Mouse (Mus musculus): Measurements from ENCODE around the gene Arfgef3. TPM values are rescaled to one million over a fixed set of nuclear protein-coding genes. Genes with fewer than 3 reads are reported as not detected.
"Not testable (repeated sequence)": the region's sequence is repeated elsewhere in the genome, so short reads cannot be mapped to it uniquely, and the experiment has no call there.

Arfgef3 gene
- polyA plus RNA-seq, 1 experiment from 2014 or later, result 0.41 TPM

DNA sequence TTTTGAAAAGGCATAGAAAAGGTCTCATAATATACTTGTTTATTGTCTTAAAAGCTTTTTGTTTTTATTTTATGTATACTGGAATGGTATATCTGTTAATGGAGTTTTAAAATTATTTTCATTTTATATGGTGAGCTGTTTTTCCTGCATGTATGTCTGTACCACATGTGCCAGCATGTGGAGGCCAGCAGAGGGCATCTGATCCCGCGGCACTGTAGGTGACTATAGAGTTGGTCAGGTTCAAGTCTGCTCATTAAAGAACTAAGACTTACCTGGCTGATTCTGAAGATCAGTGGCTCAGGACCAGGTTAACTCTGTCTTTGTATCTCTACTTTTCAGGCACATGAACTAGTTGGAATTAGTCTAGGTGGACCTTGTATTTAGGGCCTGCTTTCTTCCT is 171.2 kb downstream of the Arfgef3 start:
- WGBS, result 51% methylated on average over 2 of the region's 2 CpGs
- H3K9me3 ChIP-seq, result no peaks in the 10 kb centered on the region
- H3K27me3 ChIP-seq (replicated peaks), result no peaks in the 10 kb centered on the region
- H3K4me1 ChIP-seq, result no peaks in the 10 kb centered on the region
- H3K4me2 ChIP-seq, result no peak overlapping the region
- H3K36me3 ChIP-seq, result no peaks in the 10 kb centered on the region
- ATAC-seq (ENCODE audit: extremely low read depth, insufficient number of reproducible peaks, low FRiP score, low TSS enrichment), result no peak
- no peak overlapping the region for H3K9ac ChIP-seq
- H3K4me3 ChIP-seq, result no peak overlapping the region
- no peak overlapping the region for H3K27ac ChIP-seq (replicated peaks)

DNA sequence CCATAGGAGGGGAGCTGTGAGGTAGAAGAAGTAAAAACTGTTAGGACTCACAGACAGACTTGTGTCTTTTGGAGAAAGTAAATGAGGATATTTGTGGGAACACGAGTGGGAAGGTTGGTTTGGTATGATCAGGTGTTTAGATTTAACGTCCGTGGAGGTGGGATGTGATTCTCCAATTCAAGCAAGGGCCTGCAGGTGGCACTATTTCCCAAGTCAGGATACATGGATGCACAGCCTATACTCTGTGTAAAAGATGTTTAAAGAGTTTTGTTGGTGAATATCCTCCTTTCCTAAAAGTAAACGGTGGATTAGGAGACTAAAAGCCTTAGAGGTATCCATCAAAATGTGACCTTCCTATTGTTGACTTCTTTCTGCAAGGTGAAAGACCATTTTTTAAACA is 180.8 kb downstream of the Arfgef3 start:
- 5% methylated on average over 4 of the region's 4 CpGs for WGBS

DNA sequence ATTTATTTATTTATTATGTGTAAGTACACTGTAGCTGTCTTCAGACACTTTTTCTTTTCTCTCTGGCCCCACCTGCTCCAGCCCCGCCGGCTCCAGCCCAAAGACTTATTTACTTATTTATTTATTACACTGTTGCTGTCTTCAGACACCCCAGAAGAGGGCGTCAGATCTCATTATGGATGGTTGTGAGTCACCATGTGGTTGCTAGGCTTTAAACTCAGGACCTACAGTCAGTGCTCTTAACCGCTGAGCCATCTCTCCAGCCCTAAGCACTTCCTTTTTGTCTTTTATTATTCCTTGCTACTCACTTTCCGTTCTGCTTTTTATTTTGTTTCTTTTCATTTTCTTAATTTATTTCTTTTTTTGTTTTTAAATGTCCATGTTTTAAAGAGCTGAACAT is 182.3 kb downstream of the Arfgef3 start:
- Histone ChIP-seq H3K27me3 (replicated peaks) (no peaks in the 10 kb centered on the region), H3K27ac (replicated peaks) (no peak overlapping the region), H3K4me1 (no peaks in the 10 kb centered on the region), H3K4me2 (no peak overlapping the region), H3K9ac (no peak overlapping the region), H3K9me3 (no peaks in the 10 kb centered on the region), H3K4me3 (no peak overlapping the region), H3K36me3 (no peaks in the 10 kb centered on the region)
- 43% methylated on average over 5 of the region's 5 CpGs for WGBS
- no peak for ATAC-seq (ENCODE audit: extremely low read depth, insufficient number of reproducible peaks, low FRiP score, low TSS enrichment)

More for the DNA sequence above, 180.8 kb downstream of the Arfgef3 start:
- Histone ChIP-seq H3K9ac (no peak overlapping the region), H3K4me3 (no peak overlapping the region), H3K4me1 (no peaks in the 10 kb centered on the region), H3K36me3 (no peaks in the 10 kb centered on the region), H3K27me3 (replicated peaks) (no peaks in the 10 kb centered on the region), H3K27ac (replicated peaks) (no peak overlapping the region), H3K4me2 (no peak overlapping the region), H3K9me3 (no peaks in the 10 kb centered on the region)
- ATAC-seq (ENCODE audit: extremely low read depth, insufficient number of reproducible peaks, low FRiP score, low TSS enrichment), result no peak

DNA sequence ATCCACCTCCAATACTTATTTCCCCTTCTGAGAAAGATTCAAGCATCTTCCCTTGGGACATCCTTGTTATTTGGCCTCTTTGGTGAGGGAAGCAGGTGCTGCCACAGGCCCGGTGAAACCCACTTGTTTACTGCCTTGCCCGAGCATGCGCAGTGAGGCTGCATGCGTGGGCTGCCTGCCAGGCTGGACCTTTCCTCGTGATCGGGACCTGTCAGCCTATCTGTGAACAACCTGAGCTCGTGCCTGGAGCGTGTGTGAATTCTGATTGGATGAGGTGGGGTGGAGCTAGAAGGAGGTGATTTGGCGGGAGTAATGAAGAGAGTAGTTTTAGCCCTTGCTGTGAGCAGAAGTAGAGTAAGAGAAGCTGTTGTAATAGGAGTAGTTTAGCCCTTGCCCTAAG is 184.7 kb downstream of the Arfgef3 start:
- not testable (repeated sequence) for H3K27ac ChIP-seq (replicated peaks); H3K4me3 ChIP-seq; ATAC-seq (ENCODE audit: extremely low read depth, insufficient number of reproducible peaks, low FRiP score, low TSS enrichment); H3K36me3 ChIP-seq; H3K4me2 ChIP-seq; H3K4me1 ChIP-seq; H3K27me3 ChIP-seq (replicated peaks); H3K9ac ChIP-seq; H3K9me3 ChIP-seq
- WGBS, result 71% methylated on average over 9 of the region's 9 CpGs

DNA sequence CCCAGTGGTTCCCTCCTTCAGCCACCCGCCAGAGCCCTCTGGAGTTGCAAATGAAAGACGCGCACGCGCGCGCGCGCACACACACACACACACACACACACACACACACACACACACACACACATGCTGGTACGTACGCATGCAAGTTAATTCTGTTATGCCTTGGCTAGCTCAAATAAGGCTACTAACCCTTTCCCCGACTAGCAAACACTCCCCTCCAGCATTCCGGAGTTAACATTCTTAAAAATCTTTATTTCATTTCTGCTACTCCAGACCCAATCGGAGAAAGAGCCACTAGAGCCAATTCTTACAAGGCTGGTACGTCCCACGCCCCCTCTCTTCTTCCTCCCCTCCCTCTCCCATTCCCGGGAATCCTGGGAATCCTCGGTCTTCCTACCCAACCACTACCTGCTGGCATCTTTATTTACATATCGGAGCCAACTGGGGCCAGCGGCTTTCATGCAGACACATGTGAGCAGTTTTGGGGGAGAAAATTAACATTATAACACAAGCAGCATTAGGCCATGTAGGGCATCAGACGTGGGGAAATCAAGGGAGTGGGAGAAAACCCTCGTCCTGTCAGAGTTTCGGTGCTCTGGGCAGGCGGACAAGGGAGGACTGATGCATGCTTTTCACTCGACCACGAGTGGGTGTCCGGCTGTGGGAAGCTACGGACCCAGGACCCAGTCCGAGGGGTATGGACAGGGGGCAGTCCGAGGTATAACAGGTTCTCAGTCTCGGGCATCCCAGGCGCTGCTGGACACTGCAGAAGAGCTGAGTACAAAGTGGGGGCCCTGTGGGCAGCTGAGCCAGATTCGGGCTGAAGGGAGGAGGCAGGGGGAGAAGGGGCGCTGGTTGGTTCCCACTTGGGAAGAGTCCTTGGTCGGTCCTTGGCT is 194.2 kb downstream of the Arfgef3 start:
- H3K27me3 ChIP-seq (replicated peaks), result peaks cover 9% of the 10 kb centered on the region; the same call in 1 of the 2 replicates
- peak overlapping the region; percentile 52 for H3K4me3 ChIP-seq
- no peak for ATAC-seq (ENCODE audit: extremely low read depth, insufficient number of reproducible peaks, low FRiP score, low TSS enrichment)
- no peaks in the 10 kb centered on the region for H3K9me3 ChIP-seq
- H3K27ac ChIP-seq (replicated peaks), result no peak overlapping the region
- 4% methylated on average over 33 of the region's 35 CpGs for WGBS
- peak overlapping the region; percentile 80 for H3K4me2 ChIP-seq
- peak overlapping the region; percentile 71 for H3K9ac ChIP-seq
- H3K36me3 ChIP-seq, result no peaks in the 10 kb centered on the region
- peaks cover 23% of the 10 kb centered on the region for H3K4me1 ChIP-seq

DNA sequence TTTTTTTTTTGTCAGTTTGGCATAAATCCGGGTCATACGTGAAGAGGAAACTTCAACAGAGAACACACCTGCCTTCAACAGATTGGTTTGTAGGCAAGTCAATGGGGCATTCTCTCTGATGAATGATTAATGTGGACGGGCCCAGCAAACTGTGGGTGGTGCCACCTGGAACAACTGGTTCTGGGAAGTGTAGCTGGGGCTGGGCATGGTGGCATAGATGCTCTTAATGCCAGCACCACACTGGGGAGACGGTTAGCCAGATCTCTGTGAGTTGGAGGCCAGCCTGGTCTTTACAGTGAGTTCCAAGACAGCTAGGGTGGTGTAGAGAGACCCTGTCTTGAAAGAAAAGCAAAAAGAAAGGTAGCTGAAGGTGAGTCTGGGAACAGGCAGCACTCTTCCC is 196.4 kb downstream of the Arfgef3 start:
- Histone ChIP-seq H3K27ac (replicated peaks) (no peak overlapping the region), H3K4me2 (no peak overlapping the region), H3K4me1 (peaks cover 23% of the 10 kb centered on the region), H3K27me3 (replicated peaks) (peaks cover 9% of the 10 kb centered on the region; the same call in 1 of the 2 replicates), H3K36me3 (no peaks in the 10 kb centered on the region), H3K9me3 (no peaks in the 10 kb centered on the region), H3K9ac (no peak overlapping the region), H3K4me3 (no peak overlapping the region)
- WGBS, result 82% methylated on average over 4 of the region's 4 CpGs
- ATAC-seq (ENCODE audit: extremely low read depth, insufficient number of reproducible peaks, low FRiP score, low TSS enrichment), result no peak

DNA sequence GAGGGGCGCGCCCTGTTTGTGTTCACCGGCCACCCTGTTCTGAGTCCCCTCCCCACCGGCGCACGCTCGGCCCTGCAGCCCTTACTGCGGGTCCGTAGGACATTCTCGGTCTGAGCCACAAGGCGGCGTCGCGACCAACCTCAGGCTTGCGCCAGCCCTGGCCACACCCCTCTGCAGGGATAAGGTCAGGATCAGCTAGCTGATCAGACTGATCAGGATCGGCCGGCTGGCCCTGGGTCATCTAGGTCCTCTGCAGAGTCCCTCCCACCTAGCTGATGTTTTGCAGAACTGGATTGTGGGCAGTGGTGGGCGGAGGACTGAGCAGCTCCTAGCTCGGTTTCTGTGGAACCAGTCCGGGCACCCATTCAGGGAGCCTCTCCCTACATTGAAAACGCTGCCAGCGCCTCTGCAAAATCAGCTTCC is 197.9 kb downstream of the Arfgef3 start, which contains the start of gene Hebp2:
Gene Hebp2 (minus strand): TSS at position 264 of the 423 bp plus-strand sequence.
- peaks cover 23% of the 10 kb centered on the region for H3K4me1 ChIP-seq
- H3K9ac ChIP-seq, result peak within 1 kb of the TSS; percentile 88
- no peaks in the 10 kb centered on the region for H3K9me3 ChIP-seq
- peaks cover 9% of the 10 kb centered on the region; the same call in 1 of the 2 replicates for H3K27me3 ChIP-seq (replicated peaks)
- peak within 1 kb of the TSS; percentile 87 for H3K4me2 ChIP-seq
- H3K4me3 ChIP-seq, result peak within 1 kb of the TSS; percentile 78
- 0% methylated on average over 22 of the region's 22 CpGs for WGBS
- H3K36me3 ChIP-seq, result peaks cover 2% of the 10 kb centered on the region; the same call in 1 of the 2 replicates
- ATAC-seq (ENCODE audit: extremely low read depth, insufficient number of reproducible peaks, low FRiP score, low TSS enrichment), result peak; percentile 39; the same call in 1 of the 2 replicates
- H3K27ac ChIP-seq (replicated peaks), result no peak within 1 kb of the TSS

DNA sequence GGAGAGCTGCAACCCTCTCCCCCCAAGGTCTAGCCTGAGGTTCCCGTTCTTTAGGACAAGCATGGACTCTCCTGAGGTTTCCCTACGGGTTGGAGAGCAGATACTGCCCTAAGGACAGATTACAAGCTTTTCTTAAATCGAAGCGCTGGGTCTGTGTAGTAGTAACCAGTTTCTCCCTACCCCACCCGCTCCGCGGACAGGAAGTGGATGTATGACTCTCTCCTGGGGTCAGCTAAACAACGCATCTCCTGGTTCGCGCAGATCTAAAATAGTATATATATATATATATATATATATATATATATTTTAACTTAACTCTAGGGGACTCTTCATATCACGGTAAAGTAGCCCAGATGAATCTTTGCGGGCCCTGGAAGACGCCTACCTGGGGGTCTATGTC is 198.4 kb downstream of the Arfgef3 start:
- no peak overlapping the region for H3K27ac ChIP-seq (replicated peaks)
- H3K4me3 ChIP-seq, result peak overlapping the region; percentile 78
- H3K36me3 ChIP-seq, result peaks cover 3% of the 10 kb centered on the region; the same call in 1 of the 2 replicates
- peak overlapping the region; percentile 88 for H3K9ac ChIP-seq
- peaks cover 21% of the 10 kb centered on the region for H3K4me1 ChIP-seq
- no peaks in the 10 kb centered on the region for H3K9me3 ChIP-seq
- no peak for ATAC-seq (ENCODE audit: extremely low read depth, insufficient number of reproducible peaks, low FRiP score, low TSS enrichment)
- WGBS, result 7% methylated on average over 13 of the region's 13 CpGs
- H3K27me3 ChIP-seq (replicated peaks), result peaks cover 9% of the 10 kb centered on the region; the same call in 1 of the 2 replicates
- H3K4me2 ChIP-seq, result peak overlapping the region; percentile 87

DNA sequence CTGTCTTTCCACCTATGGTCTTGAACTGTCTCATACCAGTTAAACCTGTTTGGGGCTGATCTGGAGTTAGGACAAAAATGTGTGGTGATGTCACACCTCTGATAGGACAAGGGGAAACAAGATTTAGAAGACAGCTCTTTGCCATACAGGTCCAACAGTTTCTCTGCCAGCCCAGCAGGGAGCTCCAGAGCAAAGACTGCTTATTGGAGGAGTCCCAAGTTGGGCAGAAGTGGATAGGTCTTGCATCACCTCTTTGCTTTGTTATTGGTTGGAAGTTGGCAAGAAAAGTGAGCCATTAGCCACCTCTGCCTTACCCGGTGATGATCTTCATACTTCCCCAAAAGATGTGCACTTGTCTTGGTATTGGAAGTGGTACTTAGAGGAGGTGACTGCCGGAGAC is 206.9 kb downstream of the Arfgef3 start:
- no peak overlapping the region for H3K4me3 ChIP-seq
- no peak for ATAC-seq (ENCODE audit: extremely low read depth, insufficient number of reproducible peaks, low FRiP score, low TSS enrichment)
- H3K4me1 ChIP-seq, result peaks cover 6% of the 10 kb centered on the region
- no peaks in the 10 kb centered on the region for H3K27me3 ChIP-seq (replicated peaks)
- no peak overlapping the region for H3K4me2 ChIP-seq
- no peak overlapping the region for H3K9ac ChIP-seq
- H3K27ac ChIP-seq (replicated peaks), result no peak overlapping the region
- 77% methylated on average over 2 of the region's 2 CpGs for WGBS
- peaks cover 43% of the 10 kb centered on the region for H3K36me3 ChIP-seq
- H3K9me3 ChIP-seq, result no peaks in the 10 kb centered on the region

DNA sequence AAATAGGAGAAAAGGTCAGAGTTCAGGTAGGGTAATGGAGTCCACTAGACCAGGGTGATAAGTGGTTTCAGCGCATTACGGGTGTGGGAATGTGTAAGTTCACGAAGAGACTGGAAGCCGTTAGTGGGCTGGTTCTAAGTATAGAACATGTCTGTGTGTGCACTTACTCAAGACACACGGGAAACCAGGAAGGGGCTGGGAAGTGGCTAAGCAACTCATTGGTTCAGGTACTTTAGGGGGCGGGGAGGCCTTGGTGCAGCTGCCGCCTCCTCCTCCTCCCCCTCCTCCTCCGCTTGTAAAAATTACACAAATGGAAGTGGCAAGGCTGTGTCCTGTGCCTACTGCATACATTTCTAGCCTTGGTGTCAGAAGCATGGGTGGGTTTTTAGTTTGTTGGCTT is 211.5 kb downstream of the Arfgef3 start:
- Histone ChIP-seq H3K9ac (no peak overlapping the region), H3K4me3 (no peak overlapping the region), H3K4me2 (peak overlapping the region; percentile 4; the same call in 1 of the 2 replicates), H3K4me1 (peaks cover 23% of the 10 kb centered on the region), H3K36me3 (peaks cover 60% of the 10 kb centered on the region), H3K27ac (replicated peaks) (no peak overlapping the region), H3K9me3 (no peaks in the 10 kb centered on the region), H3K27me3 (replicated peaks) (no peaks in the 10 kb centered on the region)
- WGBS, result 34% methylated on average over 8 of the region's 8 CpGs
- ATAC-seq (ENCODE audit: extremely low read depth, insufficient number of reproducible peaks, low FRiP score, low TSS enrichment), result no peak
